Mouse (Mus musculus): ENCODE results near the gene Srprb.

- TF ChIP-seq GATA1 (IDR thresholded peaks at IDR 0.05; ENCODE audit: borderline replicate concordance, low read length), result no peak
- TF ChIP-seq GATA2 (IDR thresholded peaks at IDR 0.05; ENCODE audit: borderline replicate concordance, low read depth, low read length), result no peak
- no peak for TF ChIP-seq CTCF (IDR thresholded peaks at IDR 0.05; ENCODE audit: low read depth, low read length)
- TF ChIP-seq TAL1 (conservative IDR thresholded peaks at IDR 0.05; ENCODE audit: low read depth, low read length), result no peak
- no peak for TF ChIP-seq POLR2AphosphoS5 (IDR thresholded peaks at IDR 0.05; ENCODE audit: insufficient replicate concordance, low read depth, low read length)
These were observed 55.7 kb downstream of the Srprb start for GRCm38 (mm10) chr9:103146257-103146656.
